Mouse (Mus musculus) hindbrain, embryonic 11.5 days (tissue): Measurements from ENCODE around the gene Eef1g. TPM values are rescaled to one million over a fixed set of nuclear protein-coding genes. Genes with fewer than 3 reads are reported as not detected.

Experiments used
- ATAC-seq: fragments of 200-750 bp; cut with Nextera tagmentation; 2 replicates; pipeline ENCODE4 v1.8.0; 2017; ENCODE audit warnings: mild to moderate bottlenecking, moderate TSS enrichment, moderate library complexity; ENCODE audit not compliant: low FRiP score
- DNase-seq: peaks from one replicate; pipeline ENCODE4 v3.0.0-alpha.2; 2015; ENCODE audit warnings: low spot score
- H3K27ac ChIP-seq: fragments of 300-500 bp; sonication (generic); 2 replicates; pipeline ENCODE4 v1.5.1; 2014; ENCODE audit warnings: mild to moderate bottlenecking, low read depth, low read length
- H3K27me3 ChIP-seq: fragments of 300-500 bp; sonication (generic); 2 replicates; pipeline ENCODE4 v1.6.1; 2014; ENCODE audit warnings: mild to moderate bottlenecking, low read length, moderate library complexity, mixed read lengths; ENCODE audit not compliant: control insufficient read depth, insufficient read depth
- H3K36me3 ChIP-seq: fragments of 300-500 bp; sonication (generic); 2 replicates; pipeline ENCODE4 v1.6.1; 2014; ENCODE audit warnings: mild to moderate bottlenecking, low read length, moderate library complexity, mixed read lengths; ENCODE audit not compliant: control insufficient read depth, insufficient read depth
- H3K4me1 ChIP-seq: fragments of 300-500 bp; sonication (generic); replicated peaks from 2 replicates; pipeline ENCODE4 v1.6.1; 2014; ENCODE audit warnings: low read length, mixed read lengths; ENCODE audit not compliant: control insufficient read depth, insufficient read depth
- H3K4me2 ChIP-seq: fragments of 300-500 bp; sonication (generic); replicated peaks from 2 replicates; pipeline ENCODE4 v1.6.1; 2014; ENCODE audit warnings: mild to moderate bottlenecking, low read depth, low read length
- H3K4me3 ChIP-seq: fragments of 300-500 bp; sonication (generic); 2 replicates; pipeline ENCODE4 v1.5.1; 2014; ENCODE audit warnings: low read depth, low read length
- H3K9ac ChIP-seq: fragments of 300-500 bp; sonication (generic); 2 replicates; pipeline ENCODE4 v1.6.1; 2014; ENCODE audit warnings: low read depth, low read length
- H3K9me3 ChIP-seq: fragments of 300-500 bp; sonication (generic); 2 replicates; pipeline ENCODE4 v1.6.1; 2016; ENCODE audit warnings: low read length; ENCODE audit not compliant: control insufficient read depth
- WGBS: fragments of 180-500 bp; shearing (Covaris S2); extraction: QIAGEN DNeasy Blood & Tissue Kit; methylation state at CpG from one replicate; pipeline ENCODE4 v1.1.7; 2014; 5-methylcytosine and 5-hydroxymethylcytosine counted together
- polyA plus RNA-seq: library from polyadenylated mRNA; unstranded; fragments of >200 nt; fragmentation: Nextera tagmentation; extraction: Ambion mirVana; gene quantifications from 2 replicates; pipeline ENCODE4 v1.2.1, GENCODE M21; 2014

The Eef1g gene
- polyA plus RNA-seq, 1 experiment from 2014 or later: 475 TPM

DNA sequence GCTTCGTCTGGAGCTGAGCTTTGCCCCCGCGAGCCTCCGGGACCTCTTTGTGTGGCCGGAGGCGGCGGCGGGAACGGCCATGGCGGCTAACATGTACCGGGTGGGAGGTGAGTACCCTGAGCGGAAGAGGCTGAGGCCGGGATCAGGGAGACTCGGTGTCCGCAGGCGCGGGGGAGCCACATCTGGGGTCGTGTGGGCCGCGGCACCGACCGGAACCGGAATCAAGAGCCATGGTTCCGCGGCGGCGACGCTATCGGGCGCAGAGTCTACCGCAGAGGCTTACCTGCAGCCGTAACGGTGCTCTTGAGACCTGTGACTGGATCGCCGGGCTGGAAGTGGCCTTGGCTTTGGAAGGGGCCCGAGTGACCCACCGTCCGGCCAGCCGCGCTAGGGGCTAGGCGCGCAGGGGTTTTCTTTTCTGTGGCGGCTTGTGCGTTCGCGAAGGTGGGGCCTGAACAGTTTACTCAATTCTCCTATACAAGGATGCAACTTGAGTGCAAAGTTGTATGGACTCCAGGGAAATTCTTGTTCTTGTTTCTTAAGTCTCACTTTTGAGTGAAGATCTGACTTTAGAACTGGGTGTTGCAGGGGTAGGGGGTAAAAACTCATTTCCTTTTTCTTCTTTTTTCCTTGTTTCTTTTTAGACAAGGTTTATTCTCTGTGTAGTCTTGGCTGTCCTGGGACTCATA lies 24.4 kb upstream of the Eef1g start:
- ATAC-seq: peak; percentile 65
- DNase-seq: no peak
- Histone ChIP-seq H3K27me3 (no peaks in the 10 kb centered on the region), H3K9ac (peak overlapping the region; percentile 100), H3K36me3 (peaks cover 8% of the 10 kb centered on the region), H3K9me3 (no peaks in the 10 kb centered on the region), H3K27ac (peak overlapping the region; percentile 98), H3K4me1 (peaks cover 13% of the 10 kb centered on the region), H3K4me3 (peak overlapping the region; percentile 97), H3K4me2 (peak overlapping the region; percentile 64)
- WGBS: under 1% methylated on average over 44 of the region's 46 CpGs

DNA sequence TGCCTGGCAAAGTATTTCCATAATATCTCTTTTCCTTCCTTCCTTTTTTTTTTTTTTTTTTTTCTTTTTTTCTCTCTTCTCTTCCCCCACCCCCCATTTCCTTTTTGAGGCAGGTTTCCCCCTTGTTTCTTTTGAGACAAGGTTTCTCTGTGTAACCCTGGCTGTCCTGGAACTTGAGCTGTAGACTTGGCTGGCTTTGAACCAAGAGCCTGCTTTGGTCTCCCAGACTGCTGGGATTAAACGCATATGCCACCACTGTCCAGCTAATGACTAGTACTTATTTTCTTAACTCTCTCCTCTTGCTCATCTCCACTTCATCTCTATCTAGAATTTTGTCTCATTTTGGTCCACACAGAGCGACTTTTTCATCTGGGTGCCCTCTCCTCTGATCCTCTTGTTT lies 23.8 kb upstream of the Eef1g start:
- Histone ChIP-seq H3K27me3 (no peaks in the 10 kb centered on the region), H3K9ac (peak overlapping the region; percentile 100), H3K9me3 (no peaks in the 10 kb centered on the region), H3K36me3 (peaks cover 13% of the 10 kb centered on the region), H3K4me2 (peak overlapping the region; percentile 64), H3K4me1 (peaks cover 13% of the 10 kb centered on the region), H3K4me3 (peak overlapping the region; percentile 97), H3K27ac (no peak overlapping the region)
- ATAC-seq: no peak
- 83% methylated on average over 2 of the region's 2 CpGs for WGBS
- no peak for DNase-seq

DNA sequence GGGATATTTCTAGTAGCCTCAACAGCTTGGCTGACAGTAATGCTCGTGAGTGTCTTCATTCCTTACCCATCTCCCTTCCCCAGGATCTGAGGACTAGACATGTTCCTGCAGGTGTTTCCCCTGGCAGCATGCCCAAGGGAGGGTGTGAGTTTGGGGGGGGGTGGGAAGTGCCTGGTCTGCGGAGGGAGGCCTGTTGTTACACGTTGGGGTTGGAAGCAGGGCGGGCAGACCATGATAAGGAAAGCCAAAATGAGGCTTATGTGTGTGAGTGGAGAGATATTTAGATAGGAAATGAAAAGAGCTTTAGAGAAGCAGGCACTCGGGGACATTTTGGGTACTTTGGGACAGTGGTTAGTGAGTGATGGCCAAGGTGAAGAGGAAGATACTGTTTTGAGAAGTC lies 22.8 kb upstream of the Eef1g start:
- 0 out of 2 replicates have a peak overlapping the region, but pooled peaks have one; percentile 10 for H3K27ac ChIP-seq
- DNase-seq: no peak
- peaks cover 13% of the 10 kb centered on the region for H3K4me1 ChIP-seq
- H3K4me2 ChIP-seq: peak overlapping the region; percentile 17; the same call in 1 of the 2 replicates
- H3K4me3 ChIP-seq: no peak overlapping the region
- 71% methylated on average over 5 of the region's 5 CpGs for WGBS
- H3K9me3 ChIP-seq: no peaks in the 10 kb centered on the region
- H3K27me3 ChIP-seq: no peaks in the 10 kb centered on the region
- peaks cover 16% of the 10 kb centered on the region for H3K36me3 ChIP-seq
- ATAC-seq: no peak
- no peak overlapping the region for H3K9ac ChIP-seq

DNA sequence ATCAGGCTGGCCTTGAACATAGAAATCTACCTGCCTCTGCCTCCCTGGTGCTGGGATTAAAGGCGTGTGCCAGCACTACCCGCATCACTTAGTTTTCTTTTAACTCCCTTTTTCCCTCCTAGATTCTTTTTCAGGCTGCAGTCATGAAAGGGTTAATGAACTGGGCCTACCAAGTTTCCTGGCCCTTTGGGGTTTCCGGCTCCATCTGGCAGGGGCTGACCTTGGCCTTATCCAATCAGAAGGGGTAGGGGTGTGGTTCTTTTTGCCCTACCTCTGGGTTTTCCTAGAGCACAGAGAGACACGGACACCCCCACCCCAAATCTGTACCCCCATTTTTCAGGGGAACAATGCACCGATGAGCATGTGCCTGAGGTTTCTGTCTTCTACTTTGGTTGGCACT lies 22.1 kb upstream of the Eef1g start:
- H3K27ac ChIP-seq: no peak overlapping the region
- no peak overlapping the region for H3K4me2 ChIP-seq
- H3K36me3 ChIP-seq: peaks cover 19% of the 10 kb centered on the region
- WGBS: 51% methylated on average over 5 of the region's 5 CpGs
- no peaks in the 10 kb centered on the region for H3K27me3 ChIP-seq
- peaks cover 13% of the 10 kb centered on the region for H3K4me1 ChIP-seq
- DNase-seq: peak; percentile 85
- H3K9ac ChIP-seq: no peak overlapping the region
- H3K9me3 ChIP-seq: no peaks in the 10 kb centered on the region
- no peak for ATAC-seq
- H3K4me3 ChIP-seq: peak overlapping the region; percentile 8; the same call in 1 of the 2 replicates

DNA sequence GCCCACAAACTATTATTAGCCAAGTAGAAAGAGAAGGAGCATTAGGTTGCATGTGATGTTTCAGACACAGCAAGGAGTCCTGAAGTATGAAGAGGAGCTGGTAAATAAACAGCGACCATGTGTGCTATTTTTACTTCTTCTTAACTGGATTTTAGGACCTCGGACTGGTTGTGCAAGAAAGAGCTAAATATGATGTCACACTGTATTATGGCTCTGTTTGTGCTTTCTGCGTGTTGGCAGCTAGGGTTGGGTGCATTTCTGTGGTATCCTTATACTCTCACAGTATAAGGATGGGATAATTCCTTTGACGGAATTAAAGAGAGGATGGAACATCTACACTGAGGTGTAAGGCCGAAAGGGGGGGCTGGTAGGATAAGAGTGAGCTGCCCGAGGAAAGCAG lies 21.6 kb upstream of the Eef1g start:
- peaks cover 13% of the 10 kb centered on the region for H3K4me1 ChIP-seq
- no peak overlapping the region for H3K27ac ChIP-seq
- ATAC-seq (no peak), DNase-seq (no peak)
- 92% methylated on average over 6 of the region's 6 CpGs for WGBS
- H3K9me3 ChIP-seq: no peaks in the 10 kb centered on the region
- H3K27me3 ChIP-seq: no peaks in the 10 kb centered on the region
- H3K4me2 ChIP-seq: no peak overlapping the region
- H3K36me3 ChIP-seq: peaks cover 19% of the 10 kb centered on the region
- H3K4me3 ChIP-seq: peak overlapping the region; percentile 8; the same call in 1 of the 2 replicates
- no peak overlapping the region for H3K9ac ChIP-seq

DNA sequence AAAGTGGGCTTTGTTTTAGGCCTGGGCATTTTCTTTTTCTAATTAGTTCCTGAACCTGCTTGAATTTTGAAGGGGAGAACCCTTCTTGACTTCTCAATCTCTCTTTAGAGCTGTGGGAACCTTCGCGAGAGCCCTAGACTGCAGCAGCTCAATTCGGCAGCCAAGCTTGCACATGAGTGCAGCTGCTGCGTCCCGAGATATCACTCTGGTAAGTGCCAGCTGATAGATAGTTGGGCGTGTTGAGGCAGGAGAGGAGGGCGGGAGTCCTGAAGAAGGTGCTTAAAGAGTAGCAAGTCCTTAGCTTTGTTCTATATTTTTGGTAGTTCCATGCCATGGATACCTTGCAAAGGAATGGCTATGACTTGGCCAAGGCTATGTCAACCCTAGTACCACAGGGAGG lies 19.9 kb upstream of the Eef1g start:
- no peak for ATAC-seq
- no peak overlapping the region for H3K4me2 ChIP-seq
- no peak overlapping the region for H3K27ac ChIP-seq
- peaks cover 22% of the 10 kb centered on the region for H3K36me3 ChIP-seq
- H3K27me3 ChIP-seq: no peaks in the 10 kb centered on the region
- peaks cover 8% of the 10 kb centered on the region; the same call in 1 of the 2 replicates for H3K4me1 ChIP-seq
- H3K4me3 ChIP-seq: no peak overlapping the region
- WGBS: 96% methylated on average over 7 of the region's 7 CpGs
- no peaks in the 10 kb centered on the region for H3K9me3 ChIP-seq
- no peak overlapping the region for H3K9ac ChIP-seq
- DNase-seq: no peak

DNA sequence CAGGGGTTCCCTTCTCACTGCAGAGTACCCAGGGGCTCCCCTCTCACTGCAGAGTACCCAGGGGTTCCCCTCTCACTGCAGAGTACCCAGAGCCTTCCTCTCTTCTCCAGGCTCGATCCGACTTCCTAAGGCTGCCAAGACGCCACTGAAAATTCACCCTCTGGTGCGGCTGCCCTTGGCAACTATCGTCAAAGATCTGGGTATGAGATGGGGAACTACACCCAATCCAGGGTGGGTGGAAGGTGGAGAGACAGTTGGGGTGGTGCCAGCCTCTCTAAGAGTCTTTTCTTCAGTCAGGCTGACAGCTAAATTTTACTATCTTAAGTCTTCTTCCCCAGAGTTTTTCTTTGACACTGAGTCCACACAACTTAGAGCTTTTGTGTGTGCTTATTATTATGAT lies 16.7 kb upstream of the Eef1g start:
- no peaks in the 10 kb centered on the region for H3K27me3 ChIP-seq
- H3K36me3 ChIP-seq: peaks cover 22% of the 10 kb centered on the region
- H3K9me3 ChIP-seq: no peaks in the 10 kb centered on the region
- WGBS: 89% methylated on average over 5 of the region's 5 CpGs
- DNase-seq: no peak
- ATAC-seq: no peak
- no peak overlapping the region for H3K27ac ChIP-seq
- H3K4me3 ChIP-seq: no peak overlapping the region
- H3K4me1 ChIP-seq: peaks cover 6% of the 10 kb centered on the region; the same call in 1 of the 2 replicates
- no peak overlapping the region for H3K4me2 ChIP-seq
- no peak overlapping the region for H3K9ac ChIP-seq

DNA sequence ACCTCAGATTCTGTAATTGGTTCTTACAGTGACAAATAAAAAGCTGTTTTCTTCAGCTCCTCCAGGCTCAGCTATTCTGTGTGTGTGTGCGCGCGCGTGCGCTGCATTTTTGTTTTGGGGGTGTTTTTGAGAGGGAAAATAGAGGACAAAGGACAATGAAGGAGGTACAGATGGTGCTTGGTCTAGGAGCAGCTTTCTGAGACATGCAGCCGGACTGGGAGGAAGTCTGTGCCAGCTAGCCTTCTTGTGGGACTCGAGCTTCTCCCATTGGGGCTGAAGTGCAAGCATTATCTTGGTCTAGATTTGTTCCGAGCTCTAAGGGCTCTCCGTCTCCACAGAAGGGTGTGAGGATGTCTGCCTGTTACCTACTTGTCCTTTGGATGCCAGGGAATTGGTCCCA lies 14.6 kb upstream of the Eef1g start:
- no peak overlapping the region; the same call in 1 of the 2 replicates for H3K9ac ChIP-seq
- WGBS: 92% methylated on average over 9 of the region's 9 CpGs
- no peak for ATAC-seq
- H3K27ac ChIP-seq: peak overlapping the region; percentile 78; the same call in 1 of the 2 replicates
- no peak overlapping the region for H3K4me3 ChIP-seq
- H3K4me2 ChIP-seq: no peak overlapping the region
- DNase-seq: no peak
- H3K27me3 ChIP-seq: no peaks in the 10 kb centered on the region
- H3K4me1 ChIP-seq: peaks cover 6% of the 10 kb centered on the region; the same call in 1 of the 2 replicates
- H3K9me3 ChIP-seq: no peaks in the 10 kb centered on the region
- H3K36me3 ChIP-seq: peaks cover 16% of the 10 kb centered on the region
